Mouse (Mus musculus): ENCODE results near the gene Dlg1.
"Not testable (repeated sequence)": the region's sequence is repeated elsewhere in the genome, so short reads cannot be mapped to it uniquely, and the experiment has no call there.

The Dlg1 gene

GRCm38 (mm10) chr16:31657502-31657901, 5.7 kb upstream of the Dlg1 start:
- no peak for DNase-seq

DNA sequence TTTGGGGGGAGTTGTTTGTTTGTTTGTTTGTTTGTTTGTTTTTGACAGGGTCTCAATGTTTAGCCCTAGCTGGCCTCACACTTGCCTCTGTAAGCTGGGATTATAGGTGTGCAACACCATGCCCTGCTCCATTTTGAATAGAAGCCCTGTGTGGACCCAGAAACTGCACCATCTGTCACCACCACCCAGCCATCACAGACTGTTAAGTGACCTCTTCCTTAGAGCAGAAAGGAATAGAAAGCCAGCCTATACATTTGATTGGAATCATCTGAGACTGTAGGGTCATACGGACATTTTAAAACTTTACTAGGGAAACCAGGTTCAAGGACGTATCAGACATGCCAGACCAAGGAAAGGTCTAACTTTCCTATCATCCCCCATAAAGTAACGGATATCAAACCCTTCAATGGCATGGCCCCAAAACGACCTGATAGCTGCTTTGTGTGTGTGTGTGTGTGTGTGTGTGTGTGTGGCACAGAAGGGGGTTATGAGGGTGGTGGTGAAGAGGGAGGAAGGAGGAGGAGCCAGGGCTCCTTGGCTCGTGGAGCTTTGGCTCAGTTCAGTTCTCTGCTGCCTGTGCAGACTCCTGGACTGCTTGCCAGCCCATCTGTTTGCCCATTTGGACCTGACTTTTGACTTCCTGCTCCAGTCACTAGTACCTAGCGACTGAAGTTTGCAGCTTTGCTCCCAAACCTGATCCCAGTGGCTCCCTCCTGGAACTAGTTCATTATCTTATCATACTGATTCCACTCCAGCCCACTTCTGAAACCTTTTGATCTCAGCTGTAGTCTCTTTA, 4.5 kb upstream of the Dlg1 start:
- DNase-seq = no peak

- no peak for DNase-seq
Measured at GRCm38 (mm10) chr16:31659453-31659852, 3.8 kb upstream of the Dlg1 start.

GRCm38 (mm10) chr16:31662556-31663378, 476 bp upstream of the Dlg1 start:
- peak in 1 of 2 experiments; percentile 12 for DNase-seq

GRCm38 (mm10) chr16:31664287-31664597, 999 bp downstream of the Dlg1 start:
- DNase-seq = no peak

GRCm38 (mm10) chr16:31672202-31672601, 9.0 kb downstream of the Dlg1 start:
- DNase-seq = no peak

DNA sequence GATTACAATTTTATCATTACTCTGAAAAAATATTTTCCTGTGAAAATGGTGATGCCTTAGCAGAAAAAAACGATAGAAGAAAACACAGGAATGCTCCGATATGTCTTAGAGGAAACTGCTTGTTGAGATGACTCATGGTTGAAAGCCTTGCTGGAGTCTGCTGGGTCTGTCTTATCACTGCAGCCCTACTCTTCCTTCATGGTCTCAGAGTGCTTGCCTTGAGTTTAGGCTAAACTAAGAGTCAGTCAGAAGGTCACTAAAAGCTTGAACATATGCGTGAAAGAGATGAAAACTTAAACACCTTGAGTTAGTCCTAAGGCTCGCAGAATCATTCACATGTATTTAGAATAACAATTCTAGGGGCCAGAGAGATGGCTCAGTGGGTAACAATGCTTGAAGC, 14.2 kb downstream of the Dlg1 start:
- no peak for DNase-seq

GRCm38 (mm10) chr16:31682291-31682690, 19.0 kb downstream of the Dlg1 start:
- DNase-seq = peak in 1 of 2 experiments; percentile 24

DNA sequence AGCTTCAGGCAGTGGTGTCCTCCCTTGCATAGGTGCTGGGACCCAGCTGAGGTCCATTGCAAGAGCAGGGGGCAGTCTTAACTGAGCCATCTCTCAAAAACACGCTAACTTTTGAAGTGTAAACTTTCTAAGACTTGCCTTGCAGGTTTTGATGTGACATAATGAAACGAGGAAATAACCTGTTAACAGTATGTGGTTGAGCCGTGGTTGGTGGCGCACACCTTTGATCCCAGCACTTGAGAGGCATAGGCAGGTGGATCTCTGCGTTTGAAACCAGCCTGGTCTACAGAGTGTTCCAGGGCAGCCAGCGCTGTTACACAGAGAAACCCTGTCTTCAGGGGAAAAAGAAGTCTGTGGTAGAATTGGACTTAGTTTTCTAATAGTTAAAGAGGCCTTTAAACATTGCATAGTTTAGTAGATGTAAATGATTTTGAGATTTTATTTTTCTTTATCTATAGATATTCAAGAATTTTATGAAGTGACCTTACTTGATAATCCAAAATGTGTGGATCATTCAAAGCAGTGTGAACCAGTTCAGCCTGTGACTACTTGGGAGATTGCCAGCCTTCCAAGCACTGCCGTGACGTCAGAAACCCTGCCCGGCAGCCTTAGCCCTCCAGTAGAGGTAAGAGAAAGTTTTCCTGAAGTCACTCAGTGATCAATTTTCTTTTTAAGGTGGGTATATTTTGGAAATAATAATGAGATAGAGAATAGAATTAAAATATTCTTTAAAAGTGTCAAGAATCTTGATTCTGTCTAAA, 20.6 kb downstream of the Dlg1 start:
- DNase-seq = no peak

GRCm38 (mm10) chr16:31684771-31685170, 21.5 kb downstream of the Dlg1 start:
- no peak for DNase-seq

- DNase-seq = no peak
Measured at GRCm38 (mm10) chr16:31687766-31688165, 24.5 kb downstream of the Dlg1 start.

- no peak for DNase-seq
Measured at GRCm38 (mm10) chr16:31695286-31696020, 32.2 kb downstream of the Dlg1 start.

DNA sequence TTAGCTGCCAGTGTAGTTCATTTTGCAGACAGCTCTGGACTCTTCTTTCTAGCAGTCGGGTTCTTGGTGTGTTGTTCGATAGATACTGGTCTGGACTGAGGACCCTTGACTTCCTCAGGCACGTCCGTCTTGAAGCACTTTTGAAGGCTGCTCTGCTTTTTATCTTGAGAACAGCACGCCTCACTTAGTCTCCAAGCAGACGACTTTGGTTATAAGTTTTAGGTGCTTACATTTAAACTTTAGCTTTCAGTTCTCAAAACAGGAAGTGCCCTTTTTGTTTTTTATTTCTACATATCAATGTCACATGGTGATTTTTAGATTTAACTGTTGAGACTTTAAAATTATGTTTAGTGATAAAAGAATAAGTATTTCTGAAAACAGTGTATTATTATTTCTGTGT, 33.1 kb downstream of the Dlg1 start:
- DNase-seq = no peak

GRCm38 (mm10) chr16:31697341-31697740, 34.1 kb downstream of the Dlg1 start:
- DNase-seq = no peak

DNA sequence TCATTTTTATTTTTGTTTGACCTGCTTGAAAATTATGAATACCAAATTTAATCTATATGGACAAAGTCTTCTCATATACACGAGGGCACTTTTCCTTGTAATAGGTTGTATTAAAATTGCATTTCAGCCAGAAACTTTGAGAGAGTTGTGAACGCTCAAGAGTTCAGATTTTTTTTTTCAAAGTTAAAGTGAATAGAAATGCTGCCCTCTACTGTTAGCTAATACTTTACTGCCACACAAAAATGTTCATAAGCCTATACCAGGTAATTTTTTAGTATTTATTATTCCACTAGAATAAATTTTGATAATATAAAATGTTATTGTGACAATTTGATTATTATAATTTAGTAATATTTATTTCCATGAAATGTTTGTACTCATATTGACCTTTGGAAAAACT, 42.0 kb downstream of the Dlg1 start:
- DNase-seq = no peak

DNA sequence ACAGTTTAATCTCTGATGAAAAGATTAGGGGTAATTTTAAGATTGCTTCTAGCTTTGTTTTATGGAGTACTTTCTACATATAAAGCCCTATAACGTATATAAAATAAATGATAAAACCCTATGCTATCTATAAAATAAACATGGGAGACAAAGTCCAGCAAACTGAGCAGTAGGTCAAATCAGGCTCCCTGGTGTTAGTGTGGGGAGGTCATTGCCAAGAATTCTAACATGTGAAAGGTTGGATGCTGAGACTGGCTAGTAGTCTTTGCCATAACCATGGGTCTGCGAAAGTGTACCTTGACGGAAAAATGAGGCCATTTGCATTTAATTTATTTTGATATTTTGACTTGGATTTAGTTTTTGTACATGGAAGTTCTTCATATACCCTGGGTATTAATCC, 42.7 kb downstream of the Dlg1 start:
- DNase-seq = no peak

DNA sequence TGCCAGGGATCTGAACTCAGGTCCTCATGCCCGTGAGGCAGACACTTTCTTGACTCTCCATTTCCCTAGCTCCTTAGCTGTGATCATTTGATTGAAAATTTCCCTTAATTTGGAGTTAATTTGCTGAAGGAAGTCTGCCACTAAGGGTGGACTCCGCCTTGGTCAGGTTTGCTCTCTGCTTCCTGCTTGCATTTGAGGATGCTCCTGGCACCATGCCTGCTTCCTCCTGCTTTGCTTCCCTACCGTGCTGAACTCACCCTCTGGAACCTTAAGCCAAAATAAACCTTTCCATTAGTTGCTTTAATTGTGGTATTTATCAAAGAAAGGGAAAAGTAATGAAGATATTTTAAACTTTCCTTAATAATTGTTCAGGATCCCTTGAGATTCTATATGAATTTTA, 44.1 kb downstream of the Dlg1 start:
- DNase-seq = no peak

DNA sequence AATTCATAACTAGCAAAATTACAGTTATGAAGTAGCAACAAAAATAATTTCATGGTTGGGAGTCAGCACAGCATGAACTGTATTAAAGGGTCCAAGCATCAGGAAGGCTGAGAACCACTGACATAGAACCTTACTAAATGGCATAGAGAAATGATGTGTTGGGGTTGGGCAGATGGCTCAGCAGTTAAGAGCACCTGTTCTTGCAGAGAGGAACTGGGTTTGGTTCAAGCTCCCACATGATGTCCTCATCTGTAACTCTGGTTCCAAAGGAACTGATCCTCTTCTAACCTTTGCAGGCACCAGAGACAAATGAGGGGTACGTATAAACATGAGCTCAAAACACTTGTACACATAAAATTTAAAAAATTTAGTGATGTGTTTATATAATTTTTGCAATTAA, 59.7 kb downstream of the Dlg1 start:
- DNase-seq = no peak

- peak; percentile 15 to 19 for DNase-seq
Measured at GRCm38 (mm10) chr16:31724121-31724520, 60.9 kb downstream of the Dlg1 start.

DNA sequence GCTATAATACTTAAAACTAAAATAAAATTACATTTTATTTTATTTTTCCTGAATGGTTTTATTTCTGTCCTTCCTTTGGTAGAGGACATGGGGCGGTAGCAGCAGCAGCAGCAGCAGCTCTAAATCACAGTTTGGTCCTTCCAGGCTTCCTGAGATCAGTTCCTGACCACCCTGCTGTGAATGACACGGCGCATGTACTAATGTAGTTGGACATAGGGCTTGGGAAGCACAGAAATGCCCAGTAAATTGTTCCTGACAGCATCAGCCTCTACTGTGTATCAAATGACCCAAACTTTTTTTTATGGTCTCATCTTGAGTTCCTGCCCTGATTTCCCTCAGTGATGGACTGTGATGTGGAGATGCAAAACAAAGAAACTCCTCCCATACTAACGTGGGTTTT, 61.6 kb downstream of the Dlg1 start:
- no peak for DNase-seq

GRCm38 (mm10) chr16:31730971-31731370, 67.7 kb downstream of the Dlg1 start:
- not testable (repeated sequence) for DNase-seq

DNA sequence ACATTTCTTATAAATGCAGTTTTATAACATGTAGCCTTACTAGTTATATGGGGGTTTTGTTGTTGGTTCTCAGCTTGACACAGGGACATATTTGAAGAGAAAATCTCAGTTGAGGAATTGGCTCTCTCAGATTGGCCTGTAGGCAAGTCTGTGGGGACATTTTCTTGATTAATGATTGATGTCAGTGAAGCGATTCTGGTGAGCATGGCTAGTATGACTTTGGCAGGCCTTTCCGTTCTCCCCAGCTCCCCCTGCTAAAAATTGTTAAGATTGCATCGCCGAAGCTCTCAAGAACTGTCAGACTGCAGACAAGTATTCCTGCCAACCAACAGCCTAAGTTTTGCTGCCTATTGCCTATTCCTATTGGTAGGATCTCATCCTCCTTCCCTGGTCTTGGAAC, 73.8 kb downstream of the Dlg1 start:
- DNase-seq = no peak

DNA sequence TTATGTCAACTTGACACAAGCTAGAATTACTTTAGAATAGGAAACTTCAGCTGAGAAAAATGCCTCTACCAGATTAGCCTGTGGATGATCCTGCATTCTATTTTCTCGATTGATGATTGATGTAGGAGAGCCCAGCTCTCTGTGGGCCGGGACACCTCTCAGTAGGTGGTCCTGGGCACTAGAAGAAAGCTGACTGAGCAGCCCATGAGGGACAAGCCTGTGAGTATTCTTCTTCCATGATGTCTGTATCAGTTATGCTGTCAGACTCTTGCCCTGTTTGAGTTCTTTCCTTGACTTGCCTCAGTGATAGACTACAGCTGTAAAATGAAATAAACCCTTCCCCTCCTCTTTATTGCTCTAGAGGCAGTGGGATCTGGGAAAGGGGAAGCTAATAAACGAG, 74.5 kb downstream of the Dlg1 start:
- DNase-seq = no peak
